Mouse (Mus musculus) heart, postnatal 25 days (tissue): ENCODE data around the gene Gm13199. TPM values are rescaled to one million over a fixed set of nuclear protein-coding genes. Genes with fewer than 3 reads are reported as not detected.

Source experiments
- DNase-seq: peaks from one replicate; pipeline ENCODE4 v3.0.0; 2022; ENCODE audit warnings: low spot score
- intact Hi-C: fragments of 180-260 bp; cut with DNase I; formaldehyde crosslinking; loops from one replicate; pipeline ENCODE4 v1.15.1; 2025
- total RNA-seq, 2 experiments: library from RNA; stranded (reverse); gene quantifications; 2 replicates each; pipeline ENCODE4 v1.2.3; 2021

Gm13199 gene
- total RNA-seq, 2 experiments from 2014 or later = not detected

- DNase-seq = no peak
- intact Hi-C loops = no loop called here
Measured at GRCm38 (mm10) chr2:5824685-5825084, 38.0 kb downstream of the Gm13199 start.

DNA sequence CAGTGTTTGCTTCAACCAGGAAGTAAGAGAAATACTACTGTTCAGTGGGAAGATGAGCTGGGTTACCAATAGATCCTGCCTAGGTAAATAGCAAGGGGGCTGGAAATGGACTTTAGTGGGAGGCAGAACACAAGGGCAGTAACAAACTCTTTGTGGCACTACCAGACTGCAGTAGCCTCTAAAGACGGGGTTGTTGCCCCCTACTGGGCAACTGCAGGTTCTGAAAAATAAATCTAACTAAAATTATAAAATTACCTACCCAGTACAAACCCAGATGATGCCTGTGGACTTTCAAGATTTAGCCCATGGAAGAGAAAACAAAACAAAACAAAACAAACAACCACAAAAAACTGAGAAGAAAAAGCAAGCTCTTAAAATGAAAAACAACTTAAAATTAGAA lies 38.5 kb downstream of the Gm13199 start:
- DNase-seq = no peak
- intact Hi-C loops = no loop called here

DNA sequence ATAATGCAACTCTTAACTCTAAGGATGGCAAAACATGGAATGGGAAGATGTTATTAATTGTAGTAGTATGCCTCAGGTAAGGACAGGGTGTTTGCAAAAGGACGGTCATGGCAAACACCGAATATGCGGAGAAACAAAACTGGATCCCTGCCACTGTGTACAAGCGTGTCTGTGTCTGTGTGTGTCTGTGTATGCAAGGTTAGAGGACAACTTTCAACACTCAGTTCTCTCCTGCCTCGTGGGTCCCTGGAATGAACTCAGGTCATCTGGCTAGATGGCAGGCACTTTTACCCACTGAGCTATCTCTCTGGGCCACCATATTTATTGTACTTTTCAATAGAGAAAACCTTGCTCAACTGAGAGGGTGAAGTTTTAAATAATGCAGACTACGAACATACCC lies 40.3 kb downstream of the Gm13199 start:
- intact Hi-C loops = no loop called here
- no peak for DNase-seq

GRCm38 (mm10) chr2:5821264-5821663 lies 41.5 kb downstream of the Gm13199 start:
- no peak for DNase-seq
- intact Hi-C loops = no loop called here

Other genes starting within 250 kb of the Gm13199 start
- 1 to 10 TPM; 4.6 to 5.3 TPM for gene Camk1d, start 148.4 kb downstream of the Gm13199 start, total RNA-seq
- gene Nudt5, start 17.9 kb downstream of the Gm13199 start, total RNA-seq = 10 to 100 TPM; 13.7 to 15.7 TPM
- 10 to 100 TPM; 71.7 to 74.0 TPM for gene Cdc123, start 17.8 kb downstream of the Gm13199 start, total RNA-seq
- 10 to 100 TPM; 13.9 to 14.1 TPM for gene Sec61a2, start 32.5 kb upstream of the Gm13199 start, total RNA-seq
- 1 to 10 TPM; 5.1 to 5.5 TPM for gene Dhtkd1, start 79.9 kb upstream of the Gm13199 start, total RNA-seq
- 10 to 100 TPM; 12.9 to 14.3 TPM for gene Upf2, start 88.5 kb upstream of the Gm13199 start, total RNA-seq